Mouse (Mus musculus): Measurements from ENCODE around the gene Pxdn. TPM values are rescaled to one million over a fixed set of nuclear protein-coding genes. Genes with fewer than 3 reads are reported as not detected.

Gene Pxdn
- polyA plus RNA-seq, 1 experiment from 2014 or later = 54.5 TPM

DNA sequence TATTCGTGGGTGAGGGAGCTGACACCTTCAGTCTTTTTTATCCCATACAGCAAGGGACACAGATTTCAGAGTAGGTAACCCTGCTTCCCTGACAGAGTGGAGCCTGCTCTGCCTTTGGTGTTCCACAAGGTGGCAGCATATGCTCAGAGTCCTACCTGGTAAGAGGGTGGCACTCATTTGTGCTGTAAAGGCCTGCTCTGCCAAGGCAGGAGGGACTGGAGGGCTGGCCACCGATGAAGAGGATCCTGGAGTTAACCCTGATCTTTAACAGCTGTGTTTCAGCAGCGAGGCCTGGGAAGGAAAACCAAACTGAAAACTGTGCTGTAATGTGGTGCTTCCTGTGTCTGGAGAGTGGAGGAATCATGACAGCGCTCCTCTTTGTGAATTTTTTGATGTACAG lies 102.2 kb downstream of the Pxdn start:
- peak; percentile 38; the same call in 1 of the 2 replicates for ATAC-seq (ENCODE audit: low read depth)
- no peaks in the 10 kb centered on the region for H3K27me3 ChIP-seq (ENCODE audit: control insufficient read depth, insufficient read depth, low read length)
- no peak overlapping the region for H3K9ac ChIP-seq (replicated peaks; ENCODE audit: low read depth, low read length)
- H3K4me3 ChIP-seq (ENCODE audit: low read depth, low read length) = no peak overlapping the region
- H3K27ac ChIP-seq (ENCODE audit: low read depth, low read length) = no peak overlapping the region
- 0 out of 2 replicates have a peak, but pooled peaks cover 5% of the 10 kb centered on the region for H3K4me1 ChIP-seq (ENCODE audit: control insufficient read depth, insufficient read depth, low read length)
- H3K4me2 ChIP-seq (ENCODE audit: low read depth, low read length) = no peak overlapping the region
- no peaks in the 10 kb centered on the region for H3K36me3 ChIP-seq (ENCODE audit: control insufficient read depth, insufficient read depth, low read length)
- WGBS = 41% methylated on average over 4 of the region's 4 CpGs
- no peaks in the 10 kb centered on the region for H3K9me3 ChIP-seq (ENCODE audit: control insufficient read depth, low read length)

DNA sequence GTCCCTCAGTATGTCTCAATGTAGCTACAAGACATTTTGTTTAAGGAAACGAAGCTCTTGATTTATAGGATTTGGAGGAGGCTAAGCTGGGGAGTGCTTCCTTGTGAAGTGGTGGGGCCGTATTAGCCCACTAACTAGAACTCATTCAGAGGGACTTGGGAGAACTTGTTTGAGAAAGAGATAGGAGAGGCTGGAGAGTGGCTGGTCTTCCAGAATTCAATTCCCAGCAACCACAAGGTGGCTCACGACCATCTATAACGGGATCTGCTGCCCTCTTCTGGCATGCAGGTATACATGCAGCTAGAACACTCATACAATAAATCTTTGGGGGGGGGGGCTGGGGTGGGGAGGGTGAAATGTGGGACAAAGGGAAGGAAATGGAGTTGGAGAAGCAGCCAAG lies 102.7 kb downstream of the Pxdn start:
- ATAC-seq (ENCODE audit: low read depth) = no peak
- Histone ChIP-seq H3K4me1 (ENCODE audit: control insufficient read depth, insufficient read depth, low read length) (0 out of 2 replicates have a peak, but pooled peaks cover 5% of the 10 kb centered on the region), H3K36me3 (ENCODE audit: control insufficient read depth, insufficient read depth, low read length) (no peaks in the 10 kb centered on the region), H3K9me3 (ENCODE audit: control insufficient read depth, low read length) (no peaks in the 10 kb centered on the region), H3K27ac (ENCODE audit: low read depth, low read length) (no peak overlapping the region), H3K27me3 (ENCODE audit: control insufficient read depth, insufficient read depth, low read length) (no peaks in the 10 kb centered on the region), H3K9ac (replicated peaks; ENCODE audit: low read depth, low read length) (no peak overlapping the region), H3K4me2 (ENCODE audit: low read depth, low read length) (no peak overlapping the region), H3K4me3 (ENCODE audit: low read depth, low read length) (no peak overlapping the region)
- WGBS = 23% methylated on average over 4 of the region's 4 CpGs

DNA sequence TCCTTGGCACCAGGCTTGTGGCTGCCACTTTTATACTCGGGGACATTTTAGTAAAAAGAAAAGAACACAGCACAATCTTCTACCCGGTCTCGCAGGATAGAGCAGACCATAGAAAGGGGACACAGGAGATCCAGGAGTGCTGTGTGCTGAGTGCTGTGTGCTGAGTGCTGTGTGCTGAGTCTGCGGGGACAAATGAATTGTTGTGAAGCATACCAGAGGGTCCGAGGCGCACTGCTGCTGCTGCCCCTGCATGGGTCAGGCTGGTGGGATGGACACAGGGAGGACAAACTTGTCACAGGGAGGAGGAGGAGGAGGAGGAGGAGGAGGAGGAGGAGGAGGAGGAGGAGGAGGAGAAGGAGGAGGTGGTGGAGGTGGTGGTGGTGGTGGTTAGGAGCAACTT lies 111.4 kb downstream of the Pxdn start:
- Histone ChIP-seq H3K27ac (ENCODE audit: low read depth, low read length) (no peak overlapping the region), H3K36me3 (ENCODE audit: control insufficient read depth, insufficient read depth, low read length) (no peaks in the 10 kb centered on the region)
- 90% methylated on average over 6 of the region's 6 CpGs for WGBS

DNA sequence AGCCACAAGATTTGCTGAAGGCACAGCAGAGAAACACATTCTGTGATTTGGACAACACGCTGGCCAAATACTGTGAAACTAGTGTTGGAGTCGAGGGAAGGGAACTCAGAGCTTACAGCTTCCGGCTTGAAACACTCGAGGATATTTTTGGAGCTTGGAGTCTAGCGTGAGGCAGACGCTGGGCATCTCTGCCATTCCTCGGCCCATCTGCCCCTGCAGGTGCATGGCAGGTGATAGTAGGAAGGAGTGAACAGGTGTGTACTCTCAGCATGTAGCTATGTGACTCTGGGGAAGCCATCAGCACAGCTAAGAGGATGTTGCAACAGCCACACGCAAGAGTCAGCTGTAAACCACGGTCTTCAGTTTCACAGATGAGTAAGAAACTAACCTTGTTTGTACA lies 112.4 kb downstream of the Pxdn start:
- no peak overlapping the region for H3K4me2 ChIP-seq (ENCODE audit: low read depth, low read length)
- WGBS = 84% methylated on average over 9 of the region's 9 CpGs
- no peak overlapping the region for H3K9ac ChIP-seq (replicated peaks; ENCODE audit: low read depth, low read length)
- no peak overlapping the region for H3K4me3 ChIP-seq (ENCODE audit: low read depth, low read length)
- no peaks in the 10 kb centered on the region for H3K27me3 ChIP-seq (ENCODE audit: control insufficient read depth, insufficient read depth, low read length)
- no peaks in the 10 kb centered on the region for H3K9me3 ChIP-seq (ENCODE audit: control insufficient read depth, low read length)
- no peaks in the 10 kb centered on the region for H3K36me3 ChIP-seq (ENCODE audit: control insufficient read depth, insufficient read depth, low read length)
- H3K27ac ChIP-seq (ENCODE audit: low read depth, low read length) = no peak overlapping the region
- no peaks in the 10 kb centered on the region for H3K4me1 ChIP-seq (ENCODE audit: control insufficient read depth, insufficient read depth, low read length)
- no peak for ATAC-seq (ENCODE audit: low read depth)

More for the DNA sequence above, 111.4 kb downstream of the Pxdn start:
- no peak overlapping the region for H3K4me2 ChIP-seq (ENCODE audit: low read depth, low read length)
- H3K27me3 ChIP-seq (ENCODE audit: control insufficient read depth, insufficient read depth, low read length) = no peaks in the 10 kb centered on the region
- no peak overlapping the region for H3K9ac ChIP-seq (replicated peaks; ENCODE audit: low read depth, low read length)
- H3K9me3 ChIP-seq (ENCODE audit: control insufficient read depth, low read length) = no peaks in the 10 kb centered on the region
- H3K4me1 ChIP-seq (ENCODE audit: control insufficient read depth, insufficient read depth, low read length) = no peaks in the 10 kb centered on the region
- no peak overlapping the region for H3K4me3 ChIP-seq (ENCODE audit: low read depth, low read length)
- peak; percentile 38; the same call in 1 of the 2 replicates for ATAC-seq (ENCODE audit: low read depth)

DNA sequence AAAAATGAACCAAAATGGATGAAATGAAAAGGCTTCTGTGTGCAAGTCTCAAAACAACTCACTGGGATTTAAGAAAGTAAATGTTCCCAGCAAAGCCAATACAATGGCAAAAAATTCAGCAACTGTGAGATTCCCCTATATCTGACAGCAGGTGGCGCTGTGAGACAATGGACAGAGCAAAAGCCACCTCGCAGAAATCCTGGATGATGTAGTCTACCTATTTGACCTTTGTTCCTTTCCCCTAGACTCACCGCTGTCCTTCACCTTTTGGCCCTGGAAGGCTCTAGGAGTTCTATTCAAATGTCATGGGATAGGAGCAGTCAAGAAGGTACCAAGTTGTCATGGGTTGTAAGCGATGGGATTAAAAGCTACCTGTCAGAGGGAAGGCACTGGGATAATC lies 112.8 kb downstream of the Pxdn start:
- no peak overlapping the region for H3K27ac ChIP-seq (ENCODE audit: low read depth, low read length)
- H3K4me1 ChIP-seq (ENCODE audit: control insufficient read depth, insufficient read depth, low read length) = no peaks in the 10 kb centered on the region
- no peak overlapping the region for H3K4me3 ChIP-seq (ENCODE audit: low read depth, low read length)
- WGBS = 16% methylated on average over 4 of the region's 4 CpGs
- no peaks in the 10 kb centered on the region for H3K9me3 ChIP-seq (ENCODE audit: control insufficient read depth, low read length)
- no peak overlapping the region for H3K9ac ChIP-seq (replicated peaks; ENCODE audit: low read depth, low read length)
- no peaks in the 10 kb centered on the region for H3K27me3 ChIP-seq (ENCODE audit: control insufficient read depth, insufficient read depth, low read length)
- no peaks in the 10 kb centered on the region for H3K36me3 ChIP-seq (ENCODE audit: control insufficient read depth, insufficient read depth, low read length)
- no peak overlapping the region for H3K4me2 ChIP-seq (ENCODE audit: low read depth, low read length)
- peak; percentile 38; the same call in 1 of the 2 replicates for ATAC-seq (ENCODE audit: low read depth)

DNA sequence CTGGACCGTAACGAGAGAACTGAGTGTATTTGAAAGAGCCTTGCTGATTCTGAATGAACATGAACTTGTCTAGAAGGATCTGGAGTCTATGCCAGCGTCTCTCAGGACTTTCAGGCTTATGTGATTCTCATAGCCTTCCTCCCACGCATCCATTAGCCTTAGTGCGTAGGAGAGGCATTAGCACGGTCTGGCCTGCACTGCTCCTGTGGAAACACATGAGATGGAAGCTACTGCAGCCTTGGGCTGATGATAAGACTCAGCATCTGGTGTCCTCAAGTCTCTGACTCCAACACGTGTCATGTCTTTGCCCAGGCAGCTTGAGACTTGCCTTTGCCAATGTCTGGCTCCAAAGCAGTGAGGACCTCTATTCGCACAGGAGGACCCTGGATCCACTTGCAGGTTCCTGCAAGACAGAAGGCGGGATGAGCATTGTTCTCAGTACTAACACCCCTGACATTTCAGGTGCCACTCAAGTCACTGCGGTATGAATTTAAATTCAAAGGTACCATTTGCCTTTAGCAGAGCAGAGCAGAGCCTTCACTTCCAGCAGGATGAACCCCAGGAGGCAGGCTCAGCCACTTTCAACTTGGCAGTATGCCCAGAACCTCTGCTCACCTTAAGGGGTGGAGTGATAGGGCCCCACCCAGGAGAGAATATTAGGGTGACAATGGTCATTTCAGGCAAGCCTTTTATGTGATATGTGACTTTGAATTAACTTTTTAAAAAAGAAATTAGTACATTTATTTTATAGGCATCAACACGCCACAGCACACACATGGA lies 117.5 kb downstream of the Pxdn start:
- Histone ChIP-seq H3K4me2 (ENCODE audit: low read depth, low read length) (no peak overlapping the region), H3K27ac (ENCODE audit: low read depth, low read length) (no peak overlapping the region), H3K9ac (replicated peaks; ENCODE audit: low read depth, low read length) (no peak overlapping the region), H3K4me3 (ENCODE audit: low read depth, low read length) (no peak overlapping the region), H3K9me3 (ENCODE audit: control insufficient read depth, low read length) (no peaks in the 10 kb centered on the region), H3K27me3 (ENCODE audit: control insufficient read depth, insufficient read depth, low read length) (no peaks in the 10 kb centered on the region), H3K4me1 (ENCODE audit: control insufficient read depth, insufficient read depth, low read length) (no peaks in the 10 kb centered on the region), H3K36me3 (ENCODE audit: control insufficient read depth, insufficient read depth, low read length) (no peaks in the 10 kb centered on the region)
- ATAC-seq (ENCODE audit: low read depth) = no peak
- 91% methylated on average over 11 of the region's 11 CpGs for WGBS

DNA sequence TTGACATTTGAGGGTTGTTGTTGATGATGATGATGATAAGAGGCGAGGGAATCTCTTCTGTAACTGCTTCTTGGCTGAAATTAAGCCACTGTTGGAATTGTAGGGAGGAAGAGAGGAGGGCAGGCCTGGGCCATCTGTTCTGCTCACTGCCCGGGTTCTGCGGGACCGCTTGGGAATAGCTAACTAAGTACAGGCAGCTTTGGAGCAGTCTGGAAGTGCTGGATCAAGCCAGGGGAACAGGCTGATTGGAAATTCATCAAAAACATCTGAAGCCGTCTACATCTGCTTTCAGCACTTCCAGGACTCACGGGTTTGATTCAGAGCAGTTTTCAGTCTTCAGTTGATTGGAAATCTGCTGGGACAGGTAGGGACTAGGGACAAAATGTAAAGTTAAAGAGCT lies 120.6 kb downstream of the Pxdn start:
- Histone ChIP-seq H3K9me3 (ENCODE audit: control insufficient read depth, low read length) (no peaks in the 10 kb centered on the region), H3K27me3 (ENCODE audit: control insufficient read depth, insufficient read depth, low read length) (no peaks in the 10 kb centered on the region), H3K4me1 (ENCODE audit: control insufficient read depth, insufficient read depth, low read length) (no peaks in the 10 kb centered on the region), H3K27ac (ENCODE audit: low read depth, low read length) (no peak overlapping the region), H3K4me3 (ENCODE audit: low read depth, low read length) (no peak overlapping the region), H3K9ac (replicated peaks; ENCODE audit: low read depth, low read length) (no peak overlapping the region), H3K4me2 (ENCODE audit: low read depth, low read length) (no peak overlapping the region), H3K36me3 (ENCODE audit: control insufficient read depth, insufficient read depth, low read length) (no peaks in the 10 kb centered on the region)
- ATAC-seq (ENCODE audit: low read depth) = no peak
- WGBS = 78% methylated on average over 6 of the region's 6 CpGs

DNA sequence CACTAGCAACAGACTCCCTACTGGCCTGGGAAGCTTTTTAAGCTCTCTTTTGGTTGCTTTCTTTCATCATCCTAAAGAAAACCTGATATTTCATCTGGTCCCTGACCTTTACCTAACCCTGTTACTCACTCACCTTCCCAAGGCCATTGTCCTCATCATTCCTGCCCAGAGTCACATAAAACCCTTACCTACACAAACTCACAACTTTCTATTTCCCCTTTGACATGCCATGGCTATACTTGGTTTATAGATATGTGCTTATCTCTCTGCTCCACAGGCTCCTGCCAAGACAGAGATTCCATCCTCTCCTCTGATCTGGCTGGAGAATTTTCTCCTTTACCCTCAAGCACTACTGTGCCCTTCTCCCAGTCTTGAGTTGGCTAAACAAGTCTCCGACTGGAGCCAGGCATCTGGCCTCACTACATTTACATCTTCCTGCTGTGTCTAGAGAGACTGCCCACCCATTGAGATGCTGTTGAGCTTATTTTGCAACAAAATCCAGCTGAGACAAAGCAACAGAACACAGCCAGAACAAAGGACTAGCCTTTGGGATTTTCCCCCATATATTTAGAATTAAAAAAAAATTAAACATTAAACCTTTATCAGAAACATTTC lies 124.2 kb downstream of the Pxdn start:
- Histone ChIP-seq H3K9ac (replicated peaks; ENCODE audit: low read depth, low read length) (no peak overlapping the region), H3K27me3 (ENCODE audit: control insufficient read depth, insufficient read depth, low read length) (no peaks in the 10 kb centered on the region), H3K4me1 (ENCODE audit: control insufficient read depth, insufficient read depth, low read length) (no peaks in the 10 kb centered on the region), H3K4me2 (ENCODE audit: low read depth, low read length) (no peak overlapping the region), H3K27ac (ENCODE audit: low read depth, low read length) (no peak overlapping the region), H3K4me3 (ENCODE audit: low read depth, low read length) (no peak overlapping the region), H3K9me3 (ENCODE audit: control insufficient read depth, low read length) (no peaks in the 10 kb centered on the region), H3K36me3 (ENCODE audit: control insufficient read depth, insufficient read depth, low read length) (no peaks in the 10 kb centered on the region)
- no peak for ATAC-seq (ENCODE audit: low read depth)
- 32% methylated on average over 1 of the region's 1 CpGs for WGBS

DNA sequence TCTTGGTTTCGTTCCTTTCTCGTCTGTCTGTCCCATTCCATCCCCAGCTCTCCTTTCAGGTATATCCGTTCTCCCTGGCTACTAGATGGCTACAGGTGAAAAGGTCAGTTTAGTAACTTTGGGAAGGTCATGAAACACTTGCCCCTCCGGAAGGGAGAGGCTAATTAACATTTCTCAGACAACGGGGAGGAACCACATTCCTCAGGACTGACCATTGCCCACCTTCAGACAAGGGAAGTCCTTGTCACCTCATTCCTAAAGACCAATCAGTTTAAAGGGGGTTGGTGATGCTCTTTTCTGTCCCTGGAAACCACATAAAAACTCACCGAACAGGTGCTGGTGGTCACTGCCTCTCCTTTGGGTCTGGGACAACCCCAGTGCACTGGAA lies 124.7 kb downstream of the Pxdn start:
- Histone ChIP-seq H3K9me3 (ENCODE audit: control insufficient read depth, low read length) (no peaks in the 10 kb centered on the region), H3K27ac (ENCODE audit: low read depth, low read length) (no peak overlapping the region), H3K27me3 (ENCODE audit: control insufficient read depth, insufficient read depth, low read length) (no peaks in the 10 kb centered on the region), H3K4me2 (ENCODE audit: low read depth, low read length) (no peak overlapping the region), H3K4me1 (ENCODE audit: control insufficient read depth, insufficient read depth, low read length) (no peaks in the 10 kb centered on the region), H3K4me3 (ENCODE audit: low read depth, low read length) (no peak overlapping the region), H3K9ac (replicated peaks; ENCODE audit: low read depth, low read length) (no peak overlapping the region), H3K36me3 (ENCODE audit: control insufficient read depth, insufficient read depth, low read length) (no peaks in the 10 kb centered on the region)
- no peak for ATAC-seq (ENCODE audit: low read depth)
- 33% methylated on average over 6 of the region's 6 CpGs for WGBS

All from neural tube, embryonic 14.5 days (tissue).